Mouse (Mus musculus): ENCODE results near the gene Mpz. TPM values are rescaled to one million over a fixed set of nuclear protein-coding genes. Genes with fewer than 3 reads are reported as not detected.

Gene Mpz
- polyA plus RNA-seq, 1 experiment from 2014 or later = 6.8 TPM

GRCm38 (mm10) chr1:171171138-171171537 lies 20.6 kb downstream of the Mpz start:
- no peaks in the 10 kb centered on the region for H3K4me1 ChIP-seq
- no peak overlapping the region for H3K4me2 ChIP-seq
- ATAC-seq (ENCODE audit: insufficient number of reproducible peaks, low FRiP score, low TSS enrichment, low read depth) = no peak
- no peak overlapping the region for H3K27ac ChIP-seq
- H3K9me3 ChIP-seq = no peaks in the 10 kb centered on the region
- no peak overlapping the region for H3K9ac ChIP-seq
- H3K4me3 ChIP-seq = no peak overlapping the region
- WGBS = 52% methylated on average over 3 of the region's 3 CpGs
- H3K27me3 ChIP-seq = no peaks in the 10 kb centered on the region
- no peaks in the 10 kb centered on the region for H3K36me3 ChIP-seq

GRCm38 (mm10) chr1:171172779-171173178 lies 22.3 kb downstream of the Mpz start:
- H3K36me3 ChIP-seq = no peaks in the 10 kb centered on the region
- H3K27ac ChIP-seq = no peak overlapping the region
- WGBS = 94% methylated on average over 8 of the region's 8 CpGs
- H3K27me3 ChIP-seq = no peaks in the 10 kb centered on the region
- no peaks in the 10 kb centered on the region for H3K4me1 ChIP-seq
- H3K4me2 ChIP-seq = no peak overlapping the region
- H3K4me3 ChIP-seq = no peak overlapping the region
- ATAC-seq (ENCODE audit: insufficient number of reproducible peaks, low FRiP score, low TSS enrichment, low read depth) = no peak
- H3K9me3 ChIP-seq = no peaks in the 10 kb centered on the region
- H3K9ac ChIP-seq = no peak overlapping the region

- no peaks in the 10 kb centered on the region for H3K4me1 ChIP-seq
- H3K27me3 ChIP-seq = no peaks in the 10 kb centered on the region
- H3K9ac ChIP-seq = no peak overlapping the region
- WGBS = 69% methylated on average over 5 of the region's 5 CpGs
- ATAC-seq (ENCODE audit: insufficient number of reproducible peaks, low FRiP score, low TSS enrichment, low read depth) = no peak
- H3K27ac ChIP-seq = no peak overlapping the region
- H3K9me3 ChIP-seq = no peaks in the 10 kb centered on the region
- H3K4me2 ChIP-seq = no peak overlapping the region
- no peak overlapping the region for H3K4me3 ChIP-seq
- H3K36me3 ChIP-seq = no peaks in the 10 kb centered on the region
Observed at GRCm38 (mm10) chr1:171179487-171180171, 29.1 kb downstream of the Mpz start.

- ATAC-seq (ENCODE audit: insufficient number of reproducible peaks, low FRiP score, low TSS enrichment, low read depth) = no peak
- 71% methylated on average over 3 of the region's 3 CpGs for WGBS
Observed at GRCm38 (mm10) chr1:171183025-171183424, 32.5 kb downstream of the Mpz start.

GRCm38 (mm10) chr1:171183620-171184019 lies 33.1 kb downstream of the Mpz start:
- Histone ChIP-seq H3K9ac (no peak overlapping the region), H3K4me1 (peaks cover 11% of the 10 kb centered on the region), H3K27me3 (no peaks in the 10 kb centered on the region), H3K27ac (peak overlapping the region; percentile 61; the same call in 1 of the 2 replicates), H3K9me3 (no peaks in the 10 kb centered on the region), H3K4me2 (no peak overlapping the region), H3K36me3 (no peaks in the 10 kb centered on the region), H3K4me3 (no peak overlapping the region)
- ATAC-seq (ENCODE audit: insufficient number of reproducible peaks, low FRiP score, low TSS enrichment, low read depth) = no peak
- 42% methylated on average over 3 of the region's 3 CpGs for WGBS

More at GRCm38 (mm10) chr1:171183025-171183424, 32.5 kb downstream of the Mpz start:
- no peak overlapping the region for H3K9ac ChIP-seq
- 0 out of 2 replicates have a peak, but pooled peaks cover 5% of the 10 kb centered on the region for H3K4me1 ChIP-seq
- H3K4me2 ChIP-seq = no peak overlapping the region
- H3K9me3 ChIP-seq = no peaks in the 10 kb centered on the region
- H3K27me3 ChIP-seq = no peaks in the 10 kb centered on the region
- H3K4me3 ChIP-seq = no peak overlapping the region
- no peaks in the 10 kb centered on the region for H3K36me3 ChIP-seq
- H3K27ac ChIP-seq = no peak overlapping the region

- Histone ChIP-seq H3K4me2 (no peak overlapping the region), H3K4me1 (peaks cover 16% of the 10 kb centered on the region), H3K27me3 (no peaks in the 10 kb centered on the region), H3K27ac (no peak overlapping the region), H3K9ac (no peak overlapping the region), H3K4me3 (no peak overlapping the region), H3K36me3 (no peaks in the 10 kb centered on the region), H3K9me3 (no peaks in the 10 kb centered on the region)
- 66% methylated on average over 7 of the region's 7 CpGs for WGBS
- ATAC-seq (ENCODE audit: insufficient number of reproducible peaks, low FRiP score, low TSS enrichment, low read depth) = no peak
Observed at GRCm38 (mm10) chr1:171184314-171184713, 33.8 kb downstream of the Mpz start.

GRCm38 (mm10) chr1:171185655-171186054 lies 35.1 kb downstream of the Mpz start:
- Histone ChIP-seq H3K36me3 (no peaks in the 10 kb centered on the region), H3K27ac (no peak overlapping the region), H3K27me3 (no peaks in the 10 kb centered on the region), H3K9ac (no peak overlapping the region), H3K9me3 (no peaks in the 10 kb centered on the region), H3K4me2 (no peak overlapping the region), H3K4me3 (no peak overlapping the region), H3K4me1 (peaks cover 22% of the 10 kb centered on the region)
- 54% methylated on average over 8 of the region's 8 CpGs for WGBS
- no peak for ATAC-seq (ENCODE audit: insufficient number of reproducible peaks, low FRiP score, low TSS enrichment, low read depth)

GRCm38 (mm10) chr1:171187851-171188700 lies 37.6 kb downstream of the Mpz start:
- no peak for ATAC-seq (ENCODE audit: insufficient number of reproducible peaks, low FRiP score, low TSS enrichment, low read depth)
- H3K27me3 ChIP-seq = peaks cover 14% of the 10 kb centered on the region

GRCm38 (mm10) chr1:171189046-171189445 lies 38.5 kb downstream of the Mpz start:
- 0 out of 2 replicates have a peak overlapping the region, but pooled peaks have one; percentile 7 for H3K4me2 ChIP-seq
- 29% methylated on average over 8 of the region's 8 CpGs for WGBS
- no peaks in the 10 kb centered on the region for H3K36me3 ChIP-seq
- H3K27ac ChIP-seq = no peak overlapping the region
- H3K9ac ChIP-seq = no peak overlapping the region
- no peak overlapping the region for H3K4me3 ChIP-seq
- H3K9me3 ChIP-seq = no peaks in the 10 kb centered on the region
- peaks cover 24% of the 10 kb centered on the region for H3K27me3 ChIP-seq
- no peak for ATAC-seq (ENCODE audit: insufficient number of reproducible peaks, low FRiP score, low TSS enrichment, low read depth)
- H3K4me1 ChIP-seq = peaks cover 36% of the 10 kb centered on the region

More at GRCm38 (mm10) chr1:171187851-171188700, 37.6 kb downstream of the Mpz start:
- Histone ChIP-seq H3K9me3 (no peaks in the 10 kb centered on the region), H3K4me1 (peaks cover 26% of the 10 kb centered on the region), H3K4me3 (no peak overlapping the region), H3K9ac (no peak overlapping the region), H3K27ac (no peak overlapping the region), H3K36me3 (no peaks in the 10 kb centered on the region), H3K4me2 (no peak overlapping the region)
- WGBS = 61% methylated on average over 13 of the region's 13 CpGs

GRCm38 (mm10) chr1:171189476-171190114 lies 39.1 kb downstream of the Mpz start:
- Histone ChIP-seq H3K9me3 (no peaks in the 10 kb centered on the region), H3K4me3 (no peak overlapping the region), H3K27ac (no peak overlapping the region), H3K9ac (no peak overlapping the region), H3K36me3 (no peaks in the 10 kb centered on the region), H3K4me1 (peaks cover 38% of the 10 kb centered on the region), H3K27me3 (peaks cover 29% of the 10 kb centered on the region), H3K4me2 (0 out of 2 replicates have a peak overlapping the region, but pooled peaks have one; percentile 7)
- ATAC-seq (ENCODE audit: insufficient number of reproducible peaks, low FRiP score, low TSS enrichment, low read depth) = peak; percentile 75
- WGBS = 48% methylated on average over 14 of the region's 14 CpGs

- no peak for ATAC-seq (ENCODE audit: insufficient number of reproducible peaks, low FRiP score, low TSS enrichment, low read depth)
- Histone ChIP-seq H3K9me3 (no peaks in the 10 kb centered on the region), H3K27me3 (peaks cover 42% of the 10 kb centered on the region), H3K4me3 (no peak overlapping the region), H3K4me1 (peaks cover 40% of the 10 kb centered on the region), H3K36me3 (no peaks in the 10 kb centered on the region), H3K4me2 (no peak overlapping the region), H3K27ac (no peak overlapping the region), H3K9ac (no peak overlapping the region)
- 93% methylated on average over 9 of the region's 9 CpGs for WGBS
Observed at GRCm38 (mm10) chr1:171190832-171191231, 40.3 kb downstream of the Mpz start.

GRCm38 (mm10) chr1:171192283-171192682 lies 41.8 kb downstream of the Mpz start:
- no peaks in the 10 kb centered on the region for H3K36me3 ChIP-seq
- no peak for ATAC-seq (ENCODE audit: insufficient number of reproducible peaks, low FRiP score, low TSS enrichment, low read depth)
- H3K4me2 ChIP-seq = no peak overlapping the region
- WGBS = 47% methylated on average over 10 of the region's 10 CpGs
- H3K4me3 ChIP-seq = no peak overlapping the region
- peaks cover 42% of the 10 kb centered on the region for H3K4me1 ChIP-seq
- no peak overlapping the region for H3K9ac ChIP-seq
- no peak overlapping the region for H3K27ac ChIP-seq
- H3K27me3 ChIP-seq = peaks cover 52% of the 10 kb centered on the region
- H3K9me3 ChIP-seq = no peaks in the 10 kb centered on the region

Data from limb, embryonic 15.5 days (tissue).